Mouse (Mus musculus) ovary, adult 2 months (tissue): ENCODE measurements around the gene Rpl7a. TPM values are rescaled to one million over a fixed set of nuclear protein-coding genes. Genes with fewer than 3 reads are reported as not detected.

ENCODE experiments used
- polyA plus RNA-seq: library from polyadenylated mRNA; depleted of rRNA; stranded (reverse); fragments of >200 nt; gene quantifications from 2 replicates; pipeline ENCODE4 v1.2.3, GENCODE M21; 2012; rRNA removed

Rpl7a gene
- 1,025 and 1,306 TPM in 2 replicates for polyA plus RNA-seq

GRCm38 (mm10) chr2:26910124-26910993 is at the start of gene Rpl7a, which contains the start of gene Med22:
Rpl7a (plus strand) TSS chr2:26910764.
Med22 (minus strand) TSS chr2:26910677.

GRCm38 (mm10) chr2:26864879-26865278 is 45.7 kb upstream of the Rpl7a start, which contains the start of gene Abo:
Abo (minus strand) TSS chr2:26864979.

GRCm38 (mm10) chr2:26902467-26903220 is 7.9 kb upstream of the Rpl7a start, which contains the start of gene Surf6:
Surf6 (minus strand) TSS chr2:26902879.

GRCm38 (mm10) chr2:26915927-26916728 is 5.6 kb downstream of the Rpl7a start, which contains the start of the genes Surf2 and Surf1:
Surf2 (plus strand) TSS chr2:26916367.
Surf1 (minus strand) TSS chr2:26916530.

GRCm38 (mm10) chr2:26933304-26934055 is 22.9 kb downstream of the Rpl7a start, which contains the start of the genes Surf4 and Stkld1:
Surf4 (minus strand) TSS chr2:26933928.
Stkld1 (plus strand) TSS chr2:26934047.

Other genes with a start within 250 kb of the Rpl7a start
- not detected in 2 replicates for gene Lcn4, start 239.5 kb upstream of the Rpl7a start, polyA plus RNA-seq
- gene Abo, start 45.8 kb upstream of the Rpl7a start, polyA plus RNA-seq = 0.12 TPM in 1 of 2 replicates, not detected in the other
- gene Surf6, start 7.9 kb upstream of the Rpl7a start, polyA plus RNA-seq = 11.4 and 13.5 TPM in 2 replicates
- 55.5 and 58.6 TPM in 2 replicates for gene Med22, start 87 bp upstream of the Rpl7a start, polyA plus RNA-seq
- 26.4 and 40.6 TPM in 2 replicates for gene Surf2, start 5.6 kb downstream of the Rpl7a start, polyA plus RNA-seq
- 45.5 and 54.3 TPM in 2 replicates for gene Surf1, start 5.8 kb downstream of the Rpl7a start, polyA plus RNA-seq
- gene Surf4, start 23.2 kb downstream of the Rpl7a start, polyA plus RNA-seq = 519 and 534 TPM in 2 replicates
- 0.26 and 0.33 TPM in 2 replicates for gene Stkld1, start 23.3 kb downstream of the Rpl7a start, polyA plus RNA-seq
- 22.0 and 24.6 TPM in 2 replicates for gene Rexo4, start 53.6 kb downstream of the Rpl7a start, polyA plus RNA-seq
- 0.08 and 0.10 TPM in 2 replicates for gene Adamts13, start 62.7 kb downstream of the Rpl7a start, polyA plus RNA-seq
- gene Cacfd1, start 99.2 kb downstream of the Rpl7a start, polyA plus RNA-seq = 76.5 and 99.4 TPM in 2 replicates
- 3.9 and 4.7 TPM in 2 replicates for gene Slc2a6, start 117.2 kb downstream of the Rpl7a start, polyA plus RNA-seq
- 0.51 and 1.6 TPM in 2 replicates for gene Mymk, start 161.4 kb downstream of the Rpl7a start, polyA plus RNA-seq
- 27.4 and 28.0 TPM in 2 replicates for gene Adamtsl2, start 168.6 kb downstream of the Rpl7a start, polyA plus RNA-seq
- gene Fam163b, start 231.7 kb downstream of the Rpl7a start, polyA plus RNA-seq = 0.17 and 0.43 TPM in 2 replicates